Mouse (Mus musculus) bone marrow macrophage, adult 2 months (primary cell): ENCODE results near the gene Pskh1.

Experiments used
- CTCF ChIP-seq: IDR thresholded peaks from 2 replicates; pipeline ENCODE4 v1.5.1; 2012; ENCODE audit warnings: low read depth, mild to moderate bottlenecking, low read length, moderate library complexity
- POLR2A ChIP-seq: IDR thresholded peaks from 2 replicates; pipeline ENCODE4 v1.6.1; 2012; ENCODE audit warnings: mild to moderate bottlenecking, low read depth, low read length, borderline replicate concordance

DNA sequence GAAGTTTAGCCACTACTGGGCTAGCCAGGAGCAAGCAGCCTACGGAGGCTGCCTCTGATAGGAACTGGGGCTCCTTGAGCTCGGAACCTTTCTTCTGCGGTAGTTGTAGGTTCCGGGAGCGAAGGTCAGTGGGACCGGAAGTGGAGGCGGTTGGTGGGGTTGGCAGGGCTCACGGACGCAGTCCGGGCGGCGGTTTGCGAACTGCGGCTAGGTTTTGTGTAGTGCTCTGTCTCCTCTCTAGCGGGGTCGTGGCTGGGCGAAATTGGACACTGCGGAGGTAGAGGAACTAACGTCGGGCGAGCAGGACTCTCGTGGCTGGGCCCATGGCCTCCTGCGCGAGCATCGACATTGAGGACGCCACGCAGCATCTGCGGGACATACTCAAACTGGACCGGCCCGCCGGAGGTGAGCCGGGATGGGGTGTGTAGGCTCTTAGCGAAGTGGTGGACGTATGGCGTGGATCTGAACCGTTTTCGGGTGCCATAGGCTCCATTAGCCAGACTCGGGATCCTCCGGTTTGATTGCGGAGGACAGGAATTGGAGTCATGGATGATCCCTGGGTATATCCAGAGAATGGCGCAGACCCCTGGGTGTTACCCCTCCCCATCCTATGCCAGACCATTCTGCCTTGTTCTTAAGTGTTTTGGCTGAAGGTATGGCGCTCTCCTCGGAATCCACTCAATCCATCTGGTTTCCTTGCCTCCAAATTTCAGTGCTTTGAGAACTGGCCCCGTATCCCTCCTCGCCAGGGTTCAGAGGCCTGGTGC is 19.3 kb upstream of the Pskh1 start, which contains the start of gene Edc4:
- TF ChIP-seq CTCF (no peak), POLR2A (no peak)
